8 mouse cellular contexts compared by ENCODE assay signal in genomic region chr15:78403301-78403741, GRCm38 (mm10). TPM values are rescaled to one million over a fixed set of nuclear protein-coding genes. Genes with fewer than 3 reads are reported as not detected.
DNase-seq lines count a peak whose midpoint lies in the region; ATAC-seq lines count a peak whose summit lies in the region.

No protein-coding gene starts in this region.

- peaks cover 59% of the 10 kb centered on the region for H3K4me1 ChIP-seq in embryonic facial prominence, embryonic 10.5 days
- H3K4me1 ChIP-seq in kidney, embryonic 16.5 days (ENCODE audit: insufficient read depth, low read length), result peaks cover 42% of the 10 kb centered on the region
- H3K4me1 ChIP-seq in neural tube, embryonic 15.5 days, result peaks cover 58% of the 10 kb centered on the region

- H3K9me3 ChIP-seq in embryonic facial prominence, embryonic 10.5 days, result no peaks in the 10 kb centered on the region
- no peaks in the 10 kb centered on the region for H3K9me3 ChIP-seq in kidney, embryonic 16.5 days (ENCODE audit: low read length)
- H3K9me3 ChIP-seq in neural tube, embryonic 15.5 days (replicated peaks), result no peaks in the 10 kb centered on the region

- peak overlapping the region; percentile 76; the same call in 1 of the 2 replicates for H3K4me2 ChIP-seq in kidney, embryonic 16.5 days (replicated peaks; ENCODE audit: low read depth, low read length)
- peak overlapping the region; percentile 73; the same call in 1 of the 2 replicates for H3K4me2 ChIP-seq in neural tube, embryonic 15.5 days

- no peaks in the 10 kb centered on the region for H3K36me3 ChIP-seq in embryonic facial prominence, embryonic 10.5 days (replicated peaks)
- H3K36me3 ChIP-seq in kidney, embryonic 16.5 days (ENCODE audit: insufficient read depth, low read length), result no peaks in the 10 kb centered on the region
- H3K36me3 ChIP-seq in neural tube, embryonic 15.5 days, result no peaks in the 10 kb centered on the region

- no peak overlapping the region for H3K4me3 ChIP-seq in embryonic facial prominence, embryonic 10.5 days
- H3K4me3 ChIP-seq in kidney, embryonic 16.5 days (ENCODE audit: low read length), result no peak overlapping the region
- no peak overlapping the region for H3K4me3 ChIP-seq in neural tube, embryonic 15.5 days (replicated peaks)

- peak overlapping the region; percentile 24 for H3K9ac ChIP-seq in kidney, embryonic 16.5 days (replicated peaks; ENCODE audit: low read length)
- no peak overlapping the region for H3K9ac ChIP-seq in neural tube, embryonic 15.5 days (replicated peaks)

- H3K27ac ChIP-seq in embryonic facial prominence, embryonic 10.5 days (replicated peaks), result 0 out of 2 replicates have a peak overlapping the region, but pooled peaks have one; percentile 10
- peak overlapping the region; percentile 79 for H3K27ac ChIP-seq in kidney, embryonic 16.5 days (ENCODE audit: low read length)
- peak overlapping the region; percentile 66 for H3K27ac ChIP-seq in neural tube, embryonic 15.5 days (replicated peaks)

- peaks cover 18% of the 10 kb centered on the region for H3K27me3 ChIP-seq in embryonic facial prominence, embryonic 10.5 days (replicated peaks; ENCODE audit: low read depth, poor library complexity, severe bottlenecking)
- H3K27me3 ChIP-seq in kidney, embryonic 16.5 days (ENCODE audit: insufficient read depth, low read length), result no peaks in the 10 kb centered on the region
- H3K27me3 ChIP-seq in neural tube, embryonic 15.5 days (replicated peaks), result peaks cover 3% of the 10 kb centered on the region

- WGBS in embryonic facial prominence, embryonic 10.5 days, result 52% methylated on average over 3 of the region's 3 CpGs
- 25% methylated on average over 3 of the region's 3 CpGs for WGBS in kidney, embryonic 16.5 days
- WGBS in neural tube, embryonic 15.5 days, result 57% methylated on average over 3 of the region's 3 CpGs

- peak; percentile 88 for DNase-seq in ovary, adult 18-20 months (ENCODE audit: low spot score)
- DNase-seq in ovary, postnatal 10 days (ENCODE audit: low spot score), result no peak
- no peak for DNase-seq in embryonic facial prominence, embryonic 10.5 days (ENCODE audit: low spot score)
- no peak for DNase-seq in embryo, embryonic 11 days
- no peak for DNase-seq in urinary bladder, postnatal 10 days (ENCODE audit: low spot score)

- ATAC-seq in kidney, embryonic 16.5 days (ENCODE audit: low FRiP score, low TSS enrichment), result peak; percentile 37
- no peak for ATAC-seq in neural tube, embryonic 15.5 days (ENCODE audit: low FRiP score)
- ATAC-seq in activated CD4-positive, CD25-positive, alpha-beta regulatory T cell, adult 4 months, result no peak

RNA-seq across cellular contexts. Expression of gene Tst, which starts 2.4 kb away (rescaled TPM):
- polyA plus RNA-seq in embryonic facial prominence, embryonic 10.5 days (2016; fragmentation: Nextera tagmentation; extraction: Ambion mirVana), result 10.4 and 12.7 TPM in 2 replicates
- polyA plus RNA-seq in kidney, embryonic 16.5 days (2015; fragmentation: Nextera tagmentation; extraction: Ambion mirVana), result 64.4 and 76.4 TPM in 2 replicates
- 16.9 and 37.0 TPM in 2 replicates for polyA plus RNA-seq in neural tube, embryonic 15.5 days (2015; fragmentation: Nextera tagmentation; extraction: Ambion mirVana)
- polyA plus RNA-seq in activated CD4-positive, CD25-positive, alpha-beta regulatory T cell, adult 4 months (2017; shearing (Covaris generic)), result 1 to 10 TPM; 4.0 to 4.6 TPM

RNA-seq across cellular contexts. Expression of gene Mpst, which starts 2.9 kb away (rescaled TPM):
- polyA plus RNA-seq in embryonic facial prominence, embryonic 10.5 days (2016; fragmentation: Nextera tagmentation; extraction: Ambion mirVana), result 0.98 and 1.1 TPM in 2 replicates
- polyA plus RNA-seq in kidney, embryonic 16.5 days (2015; fragmentation: Nextera tagmentation; extraction: Ambion mirVana), result 3.2 and 5.3 TPM in 2 replicates
- polyA plus RNA-seq in neural tube, embryonic 15.5 days (2015; fragmentation: Nextera tagmentation; extraction: Ambion mirVana), result 3.2 and 3.8 TPM in 2 replicates
- polyA plus RNA-seq in activated CD4-positive, CD25-positive, alpha-beta regulatory T cell, adult 4 months (2017; shearing (Covaris generic)), result 1 to 10 TPM; 1.8 to 6.5 TPM

RNA-seq across cellular contexts. Expression of gene Tex33, which starts 7.6 kb away (rescaled TPM):
- not detected in 2 replicates for polyA plus RNA-seq in embryonic facial prominence, embryonic 10.5 days (2016; fragmentation: Nextera tagmentation; extraction: Ambion mirVana)
- polyA plus RNA-seq in kidney, embryonic 16.5 days (2015; fragmentation: Nextera tagmentation; extraction: Ambion mirVana), result not detected in 2 replicates
- polyA plus RNA-seq in neural tube, embryonic 15.5 days (2015; fragmentation: Nextera tagmentation; extraction: Ambion mirVana), result not detected in 2 replicates
- not detected for polyA plus RNA-seq in activated CD4-positive, CD25-positive, alpha-beta regulatory T cell, adult 4 months (2017; shearing (Covaris generic))

RNA-seq across cellular contexts. Expression of gene Kctd17, which starts 25.0 kb away (rescaled TPM):
- polyA plus RNA-seq in embryonic facial prominence, embryonic 10.5 days (2016; fragmentation: Nextera tagmentation; extraction: Ambion mirVana), result 49.6 and 51.6 TPM in 2 replicates
- 41.5 and 43.1 TPM in 2 replicates for polyA plus RNA-seq in kidney, embryonic 16.5 days (2015; fragmentation: Nextera tagmentation; extraction: Ambion mirVana)
- polyA plus RNA-seq in neural tube, embryonic 15.5 days (2015; fragmentation: Nextera tagmentation; extraction: Ambion mirVana), result 141 and 158 TPM in 2 replicates
- polyA plus RNA-seq in activated CD4-positive, CD25-positive, alpha-beta regulatory T cell, adult 4 months (2017; shearing (Covaris generic)), result 1 to 10 TPM; 9.0 to 9.7 TPM

Comparison
In these comparisons a context has a peak if more than half of its experiments do, and no peak if none do; other contexts are left out.
1. H3K27ac ChIP-seq: peak in every context shown above with its lines; median percentile 79 in kidney, embryonic 16.5 days; 66 in neural tube, embryonic 15.5 days; 10 in embryonic facial prominence, embryonic 10.5 days.